Mouse (Mus musculus): Measurements from ENCODE around the gene Miox.

DNA sequence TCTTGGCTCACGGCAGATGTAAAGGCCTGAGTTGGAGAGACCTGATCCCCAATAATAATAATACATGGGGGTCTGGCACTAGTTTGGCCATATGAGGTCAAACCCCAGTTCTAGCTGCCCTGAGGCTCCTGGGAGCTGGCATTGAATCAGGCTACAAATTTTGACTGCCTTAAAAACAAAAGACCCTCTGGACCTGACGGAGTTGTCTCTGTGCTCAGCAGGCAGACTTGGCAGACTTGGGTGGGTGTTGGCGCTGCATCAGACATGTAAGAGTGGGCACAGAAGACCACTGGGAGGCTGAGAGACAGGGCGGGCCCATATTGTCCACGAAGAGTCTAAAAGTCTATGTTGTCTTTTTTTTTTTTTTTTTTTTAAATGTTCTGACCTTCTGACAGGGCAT, 47.6 kb upstream of the Miox start:
- no peak for TF ChIP-seq CTCF (conservative IDR thresholded peaks at IDR 0.05; ENCODE audit: low read length)
- TF ChIP-seq POU5F1 (IDR thresholded peaks at IDR 0.05; ENCODE audit: borderline replicate concordance, low read length) = no peak

Measured in E14TG2a.4 (cell line).